Mouse (Mus musculus): Measurements from ENCODE around the gene Ap3m1.

Gene Ap3m1

GRCm38 (mm10) chr14:21017871-21018270, 34.4 kb downstream of the Ap3m1 start:
- no peak for DNase-seq (ENCODE audit: low read depth, low spot score)

DNA sequence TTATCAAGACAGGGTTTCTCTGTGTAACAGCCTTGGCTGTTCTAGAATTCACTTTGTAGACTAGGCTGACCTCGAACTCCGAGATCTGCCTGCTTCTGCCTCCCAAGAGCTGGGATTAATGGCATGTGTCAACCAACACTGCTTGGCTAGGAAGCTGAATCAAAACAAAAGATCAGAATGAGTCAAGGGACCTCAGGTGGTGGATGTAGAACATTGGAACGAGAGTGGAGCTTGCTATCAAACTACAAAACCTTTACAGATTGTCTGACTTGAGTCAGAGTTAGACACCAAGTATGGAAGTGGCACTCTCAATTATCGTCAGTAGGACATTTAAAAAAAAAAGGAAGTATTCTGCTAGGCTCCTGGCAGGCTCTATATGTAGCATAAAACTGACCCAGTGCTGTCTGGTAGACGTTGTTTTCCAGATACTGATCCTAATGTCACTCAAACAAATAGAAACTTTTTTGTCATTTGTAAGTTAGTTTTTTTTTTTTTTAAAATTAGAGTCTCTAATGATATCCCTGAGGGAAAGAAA, 38.4 kb downstream of the Ap3m1 start:
- no peak for DNase-seq (ENCODE audit: low read depth, low spot score)

- no peak for DNase-seq (ENCODE audit: low read depth, low spot score)
Observed at GRCm38 (mm10) chr14:20999617-21000016, 52.7 kb downstream of the Ap3m1 start.

DNA sequence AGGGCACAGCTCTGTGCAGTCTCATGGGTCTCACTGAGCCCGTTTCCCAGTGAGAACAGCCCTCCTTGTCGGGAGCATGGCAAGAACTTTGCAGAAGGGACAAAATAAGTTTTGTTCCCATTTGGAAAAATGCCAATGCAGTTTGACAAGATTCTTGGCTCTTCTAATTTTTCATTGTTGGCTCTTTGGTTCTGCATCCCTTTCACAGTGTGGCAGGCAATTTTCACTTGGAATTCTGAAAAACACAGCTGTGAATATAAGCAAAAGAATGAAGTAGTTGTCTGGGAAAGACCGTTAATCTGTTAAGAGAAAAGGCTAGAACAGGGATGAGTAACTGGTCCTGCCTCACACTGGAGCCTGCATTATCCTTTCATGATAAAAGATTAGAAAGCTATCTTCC, 54.8 kb downstream of the Ap3m1 start:
- no peak for DNase-seq (ENCODE audit: low read depth, low spot score)

DNA sequence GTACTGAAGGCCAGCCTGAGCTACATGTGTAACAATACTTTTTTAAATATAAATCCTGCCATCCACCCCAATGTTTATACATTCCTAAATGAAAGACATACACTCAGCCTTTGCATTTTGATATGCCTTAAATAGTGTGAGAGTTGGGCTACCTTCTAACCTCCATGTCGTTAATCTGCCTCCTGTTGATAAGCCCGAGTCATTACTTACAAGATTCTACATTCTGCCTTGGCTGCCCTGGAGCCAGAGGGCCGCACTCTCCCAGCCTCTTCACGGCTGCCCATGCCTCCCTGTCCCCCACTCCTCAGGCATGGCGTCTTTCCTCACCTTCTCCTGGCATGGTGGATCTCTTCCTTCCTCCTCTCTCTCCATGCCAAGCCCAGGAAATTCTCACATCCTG, 55.9 kb downstream of the Ap3m1 start:
- no peak for DNase-seq (ENCODE audit: low read depth, low spot score)

GRCm38 (mm10) chr14:20995497-20995896, 56.8 kb downstream of the Ap3m1 start:
- DNase-seq (ENCODE audit: low read depth, low spot score): no peak

DNA sequence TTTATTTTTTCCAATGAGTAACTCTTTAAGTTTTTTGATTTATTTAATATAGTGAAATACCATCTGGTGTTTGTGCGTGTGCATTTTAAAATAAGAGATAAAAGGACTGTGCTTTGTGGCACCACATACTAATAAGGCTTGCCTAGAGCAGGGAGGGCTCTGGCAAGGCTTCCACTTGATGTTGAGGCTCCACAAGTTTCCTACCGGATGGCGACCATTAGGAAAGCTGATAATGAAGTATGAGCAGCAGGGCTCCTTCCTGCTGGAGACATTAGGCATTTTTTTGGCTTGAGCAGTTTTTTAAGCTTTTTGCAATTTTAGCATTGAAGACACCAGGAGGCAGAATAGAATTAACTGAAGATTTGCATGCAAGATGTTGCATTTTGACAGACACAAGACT, 57.8 kb downstream of the Ap3m1 start:
- no peak for DNase-seq (ENCODE audit: low read depth, low spot score)

DNA sequence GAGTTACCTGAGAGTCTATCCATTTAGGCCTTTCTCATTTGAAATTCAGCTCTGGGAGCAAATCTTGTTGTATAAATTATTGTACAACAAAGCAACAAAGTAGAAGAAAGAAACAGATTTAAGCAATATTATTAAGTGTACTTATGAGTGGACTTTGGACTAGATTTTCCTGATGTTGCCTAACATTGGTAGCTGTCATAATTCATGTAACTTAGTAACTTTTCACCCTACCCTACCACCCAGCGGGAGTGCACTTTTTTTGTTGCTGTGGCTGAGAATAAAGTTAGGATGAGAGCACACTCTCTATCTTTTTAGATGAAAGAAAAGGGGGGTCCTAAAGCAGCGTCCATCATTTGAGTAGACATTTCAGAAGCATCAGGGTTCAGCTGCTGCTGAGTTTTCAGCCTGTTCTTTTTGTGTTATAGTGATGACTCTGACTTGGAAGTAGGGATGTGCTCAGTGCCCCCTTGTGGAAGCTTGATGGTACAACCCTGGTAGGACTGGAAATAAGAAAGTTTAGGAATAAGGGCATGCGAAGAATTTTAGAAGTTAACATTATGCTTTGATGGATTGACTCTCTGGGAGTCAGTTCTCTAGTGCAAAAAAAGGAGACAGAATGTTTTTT, 59.1 kb downstream of the Ap3m1 start:
- DNase-seq (ENCODE audit: low read depth, low spot score): peak; percentile 64

- no peak for DNase-seq (ENCODE audit: low read depth, low spot score)
Observed at GRCm38 (mm10) chr14:20991492-20991891, 60.8 kb downstream of the Ap3m1 start.

- no peak for DNase-seq (ENCODE audit: low read depth, low spot score)
Observed at GRCm38 (mm10) chr14:20985482-20985881, 66.8 kb downstream of the Ap3m1 start.

- no peak for DNase-seq (ENCODE audit: low read depth, low spot score)
Observed at GRCm38 (mm10) chr14:20983832-20984231, 68.5 kb downstream of the Ap3m1 start.

Data from ZHBTc4 (cell line).